Mouse (Mus musculus) liver, adult (tissue): ENCODE results near the gene Gstp1.

ENCODE experiments used
- GATA4 ChIP-seq: IDR thresholded peaks from 2 replicates; pipeline ENCODE4 v1.6.1; 2014; ENCODE audit warnings: mild to moderate bottlenecking, low read length; ENCODE audit not compliant: insufficient replicate concordance

The Gstp1 gene

DNA sequence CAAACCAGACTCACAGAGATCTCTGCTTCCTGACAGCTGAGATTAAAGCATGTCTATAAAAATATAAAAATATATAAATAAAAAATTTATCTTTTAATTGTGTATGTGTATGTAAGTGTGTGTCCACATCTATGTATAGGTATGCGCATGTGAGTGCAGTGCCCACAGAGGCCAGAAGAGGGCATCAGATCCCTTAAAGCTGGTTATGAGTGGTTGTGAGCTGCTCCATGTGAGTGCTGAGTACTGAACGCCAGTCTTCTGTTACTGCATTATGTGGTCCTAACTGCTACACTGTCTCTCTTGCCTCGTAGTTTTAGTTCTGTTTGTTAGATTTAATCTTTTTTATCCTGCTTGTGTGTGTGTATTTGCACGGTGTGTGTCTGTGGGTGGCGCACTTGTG, 13.2 kb upstream of the Gstp1 start:
- TF ChIP-seq GATA4: no peak

DNA sequence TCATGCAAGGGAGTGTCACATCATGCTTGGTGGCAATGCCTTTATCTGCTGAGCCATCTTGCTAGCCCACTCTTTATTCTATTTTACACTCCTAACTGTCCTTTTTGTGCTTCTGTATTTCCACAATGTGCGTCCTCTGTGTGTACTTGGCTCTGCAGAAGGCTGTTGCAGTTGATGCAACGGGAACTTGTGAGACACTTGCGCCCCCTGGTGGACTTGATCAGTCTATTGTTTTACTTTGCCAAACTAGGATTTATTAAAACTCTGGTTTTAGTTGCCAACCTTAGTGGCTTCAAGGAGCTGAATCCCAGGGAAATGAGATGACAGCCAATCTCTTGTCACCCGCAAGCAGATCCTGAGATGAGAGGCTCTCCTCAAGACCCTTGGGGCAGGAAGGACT, 10.1 kb upstream of the Gstp1 start:
- TF ChIP-seq GATA4: no peak

DNA sequence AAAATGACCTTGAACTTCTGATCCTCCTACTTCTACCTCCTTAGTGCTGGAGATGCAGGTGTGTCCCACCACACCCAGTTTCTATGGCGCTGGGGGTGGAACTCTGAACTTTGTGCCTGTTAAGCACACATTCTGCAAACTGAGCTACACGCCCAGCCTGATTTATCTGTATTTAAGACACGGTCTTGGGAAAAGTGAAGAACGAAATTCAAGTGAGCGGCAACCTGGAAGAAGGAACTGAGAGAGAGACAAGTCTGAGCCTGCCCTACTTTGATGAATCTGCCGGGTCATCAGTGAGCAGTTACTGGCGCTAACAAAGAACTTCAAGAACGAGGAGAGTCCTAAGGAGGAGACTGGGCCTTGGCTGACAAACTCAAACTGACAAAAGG, 9.1 kb upstream of the Gstp1 start:
- TF ChIP-seq GATA4: no peak

DNA sequence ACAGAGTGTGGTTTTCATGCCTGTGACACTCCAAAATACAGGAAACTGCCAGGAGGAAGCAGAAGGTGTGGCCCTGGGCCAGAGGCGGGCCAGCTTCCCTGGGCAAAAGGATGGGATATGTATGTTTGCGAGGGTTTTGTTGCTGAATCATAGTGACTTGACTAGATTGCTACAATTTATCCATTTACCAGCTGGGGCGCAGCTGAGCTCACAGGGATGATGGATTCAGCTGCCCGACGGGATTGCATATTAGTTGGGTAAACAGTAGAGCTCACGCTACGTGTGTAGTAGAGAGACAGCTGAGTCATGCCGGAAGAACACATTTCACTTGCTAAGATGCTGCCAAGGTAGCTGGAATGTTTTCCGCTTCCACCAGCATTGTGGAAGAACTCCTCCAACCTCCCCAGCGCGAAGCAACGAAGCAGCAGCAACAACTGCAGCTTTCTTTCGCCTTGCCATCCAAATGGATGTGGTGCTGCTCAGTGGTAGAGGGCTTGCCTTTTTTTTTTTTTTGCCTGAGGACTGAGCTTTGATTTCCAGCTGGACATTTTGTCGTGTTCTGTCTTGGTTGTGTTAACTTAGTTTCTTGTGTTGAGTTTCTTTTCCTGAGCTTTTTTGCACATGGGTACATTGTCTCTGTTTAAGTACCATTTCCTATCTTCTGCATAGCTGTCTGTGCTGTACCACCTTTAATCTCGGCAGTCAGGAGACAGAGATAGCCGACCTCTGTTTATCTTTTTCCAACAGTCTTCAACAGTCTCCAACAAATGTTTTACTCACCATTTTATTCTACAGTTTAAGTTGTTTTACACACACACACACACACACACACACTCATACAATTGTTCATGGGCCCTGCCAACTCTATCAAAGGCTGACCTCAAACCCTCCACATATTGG, 8.4 kb upstream of the Gstp1 start, which contains the start of gene Gstp2:
Gene Gstp2, minus strand, starts transcription at position 58 of the 900 bp plus-strand sequence.
- no peak for TF ChIP-seq GATA4

DNA sequence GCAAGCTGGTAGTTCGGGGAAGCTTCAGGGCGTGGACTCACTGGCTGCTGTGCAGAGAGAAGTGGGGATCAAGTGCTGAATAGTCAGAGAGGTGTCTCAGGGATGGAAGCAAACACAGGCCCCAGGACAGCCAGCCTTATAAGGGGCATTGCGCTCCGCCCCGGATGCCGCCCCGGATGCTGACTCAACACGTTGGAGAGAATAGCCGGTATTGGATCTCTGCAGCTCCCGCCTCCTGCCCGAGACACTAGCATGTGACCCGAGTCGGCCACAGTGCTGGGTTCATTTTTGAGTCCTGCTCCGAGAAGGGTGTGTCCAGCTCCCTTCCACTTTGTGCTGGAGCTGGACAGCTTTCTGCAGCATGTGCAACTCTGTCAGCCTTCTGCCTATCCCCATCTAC, 4.3 kb upstream of the Gstp1 start:
- TF ChIP-seq GATA4: no peak

DNA sequence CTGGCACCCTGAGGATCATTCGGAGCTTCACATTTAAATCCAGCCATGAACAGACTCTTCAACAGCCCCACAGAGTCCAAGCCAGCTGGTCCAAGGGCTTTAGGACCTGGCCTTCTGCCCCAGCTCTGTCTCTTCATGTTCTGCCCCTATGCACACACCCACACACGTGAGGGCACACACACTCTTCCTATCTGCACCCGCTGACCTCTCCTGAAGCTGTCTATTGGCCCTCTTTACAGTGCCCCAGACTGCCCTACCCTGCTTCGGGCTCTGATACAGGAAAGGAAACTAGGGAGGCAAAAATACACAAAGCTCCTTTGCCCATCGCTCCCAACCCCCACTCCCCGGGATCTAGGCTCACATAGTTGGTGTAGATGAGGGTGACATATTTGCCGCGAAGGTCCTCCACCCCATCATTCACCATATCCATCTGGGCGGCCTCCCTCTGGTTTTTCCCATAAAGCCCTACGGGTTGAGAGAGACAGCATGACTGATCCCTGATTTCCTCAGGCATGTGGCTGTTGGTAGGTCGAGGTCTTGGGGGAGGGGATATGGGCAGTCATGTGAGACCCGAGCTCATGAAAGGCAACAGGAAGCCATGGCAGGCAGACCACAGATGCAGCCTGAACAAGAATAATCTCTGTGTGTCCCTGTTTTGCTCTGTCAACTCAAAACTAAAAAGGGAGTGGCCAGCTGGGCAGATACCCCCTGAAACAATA, 1.3 kb downstream of the Gstp1 start:
- no peak for TF ChIP-seq GATA4

DNA sequence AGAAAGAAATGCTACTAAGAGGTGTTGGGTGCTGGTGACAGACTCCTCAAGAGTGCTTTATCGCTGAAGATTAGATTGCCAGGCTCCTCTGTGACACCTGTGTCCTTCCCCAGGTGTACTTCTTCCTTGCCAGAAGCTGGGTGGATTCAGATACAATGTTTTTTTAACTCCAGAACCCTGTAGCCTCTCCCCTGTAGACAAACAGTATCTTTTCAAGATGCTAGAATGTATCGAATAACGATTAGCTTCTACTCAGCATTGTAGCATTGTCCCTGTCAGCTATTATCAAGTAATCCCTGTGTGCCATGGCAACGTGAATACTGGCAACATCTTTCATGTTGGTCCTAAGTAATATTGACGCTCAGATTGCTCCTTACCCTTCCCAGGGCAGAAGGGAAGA, 4.0 kb downstream of the Gstp1 start:
- TF ChIP-seq GATA4: no peak

DNA sequence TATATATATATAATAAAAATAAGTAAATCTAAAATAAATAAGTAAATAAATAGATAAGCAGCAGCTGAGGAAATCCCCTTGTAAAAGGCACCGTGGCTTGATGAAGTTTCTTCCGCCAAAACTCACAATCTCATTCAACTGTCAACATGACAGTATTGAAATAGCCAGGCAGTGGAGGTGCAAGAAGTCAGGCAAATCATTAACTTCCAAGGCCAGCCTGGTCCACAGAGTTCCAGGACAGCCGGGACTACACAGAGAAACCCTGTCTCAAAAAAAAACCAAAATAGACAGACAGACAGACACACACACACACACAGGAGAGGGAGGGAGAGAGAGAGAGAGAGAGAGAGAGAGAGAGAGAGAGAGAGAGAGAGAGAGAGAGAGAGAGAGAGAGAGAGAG, 4.5 kb downstream of the Gstp1 start:
- no peak for TF ChIP-seq GATA4

DNA sequence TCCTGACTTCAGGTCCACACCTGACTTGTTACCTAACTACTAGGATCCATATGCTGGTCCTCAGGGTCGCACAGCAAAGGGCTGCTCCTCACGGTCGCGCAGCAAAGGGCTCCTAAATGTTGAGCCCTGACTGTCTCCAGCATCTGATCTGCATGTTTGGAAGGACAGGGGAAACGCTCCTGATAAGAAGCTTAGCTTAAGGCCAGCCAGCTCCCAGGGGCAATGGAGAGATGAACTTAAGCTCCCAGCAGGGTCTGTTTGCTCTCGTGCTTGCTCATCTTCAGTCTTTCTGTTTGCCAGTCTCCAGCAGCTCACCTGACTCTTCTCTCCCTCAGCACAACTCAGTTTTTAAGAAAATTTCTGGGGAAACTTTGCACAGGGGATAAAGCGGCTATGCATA, 5.1 kb downstream of the Gstp1 start:
- no peak for TF ChIP-seq GATA4

DNA sequence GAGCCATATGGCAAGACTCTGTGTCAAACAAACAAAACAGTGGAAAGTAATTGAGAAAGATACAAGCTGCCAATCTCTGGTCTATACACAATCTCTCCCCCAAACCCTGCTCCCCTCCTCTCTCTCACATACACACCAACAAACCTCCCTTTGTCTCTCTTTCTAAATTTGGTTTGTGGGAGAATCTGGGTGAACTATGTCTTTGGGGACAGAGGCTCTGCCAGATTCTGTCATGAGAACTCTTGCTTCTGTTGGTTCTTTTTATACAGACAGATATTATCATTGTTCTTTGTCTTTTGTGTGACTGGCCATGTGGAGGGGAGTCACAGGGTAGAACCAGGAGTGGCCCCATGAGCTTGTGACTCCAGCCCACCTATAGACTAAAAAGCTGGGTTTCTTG, 10.2 kb downstream of the Gstp1 start:
- no peak for TF ChIP-seq GATA4

DNA sequence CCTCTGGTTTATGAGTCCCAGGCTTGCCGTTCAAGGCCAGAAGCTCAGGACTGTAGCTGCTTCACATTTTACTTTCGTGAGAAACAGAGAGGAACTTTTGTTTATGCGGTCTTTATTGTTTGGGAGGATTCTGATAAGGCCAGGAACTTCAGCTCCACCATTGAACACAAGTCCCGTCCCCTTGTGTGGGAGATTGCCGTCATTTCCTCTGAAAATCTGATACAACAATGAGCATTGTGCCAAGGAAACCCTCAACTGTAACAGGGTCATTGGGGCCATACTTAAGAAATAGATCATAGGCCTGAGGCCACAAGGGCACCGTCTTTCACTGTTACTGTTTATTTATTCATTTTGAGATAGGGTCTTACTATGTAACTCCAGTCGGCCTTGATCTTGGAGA, 14.6 kb downstream of the Gstp1 start:
- no peak for TF ChIP-seq GATA4

DNA sequence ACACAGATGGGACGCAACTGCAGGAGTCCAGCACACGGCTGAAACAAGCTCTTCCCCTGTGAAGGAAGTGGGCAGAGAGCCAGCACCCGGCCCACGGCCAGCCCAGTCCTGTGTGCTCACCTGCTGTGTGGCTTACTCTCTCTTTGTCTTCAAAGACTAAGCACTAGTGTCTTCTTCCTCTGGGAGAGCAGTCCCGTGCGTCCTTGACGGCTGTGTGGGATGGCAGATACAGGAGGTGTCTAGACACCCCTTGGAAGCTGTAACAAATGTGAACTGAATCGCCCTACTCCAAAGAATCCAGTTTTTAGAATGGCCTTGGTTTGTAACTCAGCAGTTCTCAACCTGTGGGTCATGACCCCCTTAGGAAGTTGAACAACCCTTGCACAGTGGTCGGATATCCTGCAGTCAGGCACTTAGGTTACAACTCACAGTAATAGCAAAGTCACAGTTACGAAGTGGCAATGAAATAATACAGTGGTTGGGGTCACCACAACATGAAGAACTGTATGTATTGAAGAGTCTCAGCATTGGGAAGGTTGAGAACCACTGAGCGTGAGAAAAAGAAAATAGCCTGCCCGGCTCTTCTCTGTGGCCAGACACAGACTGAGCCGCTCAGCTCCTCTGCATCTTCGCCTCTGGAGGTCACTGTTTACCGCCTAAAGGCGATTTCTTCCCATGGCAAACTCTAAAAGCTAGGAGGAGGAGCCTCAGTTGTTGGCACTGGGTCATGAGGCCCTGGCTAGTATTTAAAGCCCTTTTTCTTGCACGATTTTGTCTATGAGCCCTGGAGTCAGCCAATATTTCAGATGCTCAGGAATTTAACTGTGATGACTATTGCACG, 18.8 kb downstream of the Gstp1 start:
- no peak for TF ChIP-seq GATA4

DNA sequence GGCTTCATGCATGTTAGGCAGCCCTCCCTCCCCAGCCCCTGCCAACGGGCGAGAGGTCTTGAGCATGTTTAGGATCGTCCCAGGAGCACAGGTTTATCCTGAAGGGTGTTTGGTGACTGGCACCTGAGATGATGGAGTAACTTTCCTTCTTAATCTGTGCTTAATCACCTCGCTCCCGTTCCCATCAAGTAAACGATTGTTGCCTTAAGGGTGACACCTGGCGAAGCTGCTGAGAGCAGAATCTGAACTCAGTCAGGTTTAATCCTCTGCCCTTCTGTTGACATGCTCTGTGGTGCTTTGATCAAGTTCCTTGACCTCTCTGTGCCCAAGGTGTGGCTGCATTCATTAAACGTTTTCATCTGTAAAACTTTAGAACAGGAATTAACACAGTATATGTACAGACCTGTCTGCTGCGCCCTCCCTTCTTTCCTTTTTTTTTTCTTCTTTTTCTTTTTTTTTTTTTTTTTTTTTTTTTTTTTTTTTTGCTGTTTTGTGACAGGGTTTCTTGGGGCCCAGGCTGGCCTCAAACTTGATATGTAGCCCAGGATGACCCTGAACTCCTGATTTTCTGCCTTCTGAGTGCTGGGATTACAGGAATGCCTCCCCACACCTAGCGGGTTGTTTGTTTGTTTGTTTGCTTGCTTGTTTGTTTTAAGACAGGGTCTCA, 19.7 kb downstream of the Gstp1 start:
- TF ChIP-seq GATA4: no peak

DNA sequence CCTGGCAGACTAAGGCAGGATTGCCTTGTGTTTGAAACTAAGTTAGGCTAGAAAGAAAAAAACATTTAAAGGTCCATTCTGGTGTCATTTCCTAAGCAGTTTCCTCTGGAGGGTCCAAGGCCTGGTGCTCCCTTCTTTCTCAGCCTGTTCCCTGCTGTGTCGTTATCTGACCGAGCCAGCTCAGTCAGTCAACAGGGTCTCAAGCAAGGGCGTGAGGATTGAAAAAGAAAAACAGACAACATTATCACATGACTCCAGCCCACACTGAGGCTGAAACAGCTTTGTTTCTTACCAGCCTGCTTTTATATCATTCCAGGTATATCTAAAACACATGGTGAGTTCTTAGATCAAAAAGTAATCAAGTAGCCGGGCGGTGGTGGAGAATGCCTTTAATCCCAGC, 22.1 kb downstream of the Gstp1 start:
- TF ChIP-seq GATA4: no peak

DNA sequence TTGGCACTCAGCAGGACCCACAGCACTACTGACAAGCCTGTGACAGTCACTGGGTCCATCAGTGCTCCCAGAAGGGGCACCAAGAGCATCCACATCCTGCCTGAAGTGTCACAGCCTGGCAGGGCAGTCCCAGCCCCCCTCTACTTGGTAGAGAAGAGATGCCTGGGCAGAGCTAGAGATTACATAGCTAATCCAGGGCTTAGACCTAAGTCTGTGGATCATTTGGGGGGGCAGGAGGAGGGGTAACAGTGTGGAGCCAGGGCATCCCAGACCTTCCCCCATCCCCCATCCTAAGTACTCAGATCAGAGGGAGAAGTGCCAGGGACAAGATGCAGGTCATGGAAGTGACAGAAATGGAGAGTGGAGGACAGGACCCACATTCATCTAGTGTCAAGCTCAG, 23.0 kb downstream of the Gstp1 start:
- no peak for TF ChIP-seq GATA4
